Mouse (Mus musculus) embryonic facial prominence, embryonic 10.5 days (tissue): Measurements from ENCODE around the gene Zfp978. TPM values are rescaled to one million over a fixed set of nuclear protein-coding genes. Genes with fewer than 3 reads are reported as not detected.
"Not testable (repeated sequence)": the region's sequence is repeated elsewhere in the genome, so short reads cannot be mapped to it uniquely, and the experiment has no call there.

Experiments used
- DNase-seq: peaks from one replicate; pipeline ENCODE4 v3.0.0-alpha.2; 2017; ENCODE audit warnings: low spot score
- H3K27ac ChIP-seq: fragments of 300-500 bp; sonication (generic); replicated peaks from 2 replicates; pipeline ENCODE4 v1.5.1; 2016; ENCODE audit warnings: mild to moderate bottlenecking
- H3K27me3 ChIP-seq: fragments of 300-500 bp; sonication (generic); replicated peaks from 2 replicates; pipeline ENCODE4 v1.6.1; 2016; ENCODE audit warnings: low read depth, mild to moderate bottlenecking; ENCODE audit not compliant: poor library complexity, severe bottlenecking
- H3K36me3 ChIP-seq: fragments of 300-500 bp; sonication (generic); replicated peaks from 2 replicates; pipeline ENCODE4 v1.6.1; 2016; ENCODE audit warnings: mild to moderate bottlenecking, moderate library complexity
- H3K4me1 ChIP-seq: fragments of 300-500 bp; sonication (generic); 2 replicates; pipeline ENCODE4 v1.6.1; 2016
- H3K4me3 ChIP-seq: fragments of 300-500 bp; sonication (generic); 2 replicates; pipeline ENCODE4 v1.5.1; 2016; ENCODE audit warnings: mild to moderate bottlenecking, moderate library complexity
- H3K9me3 ChIP-seq: fragments of 300-500 bp; sonication (generic); 2 replicates; pipeline ENCODE4 v1.6.1; 2016; ENCODE audit warnings: mild to moderate bottlenecking
- WGBS: fragments of 180-500 bp; shearing (Covaris S2); methylation state at CpG from one replicate; pipeline ENCODE4 v1.1.7; 2016; 5-methylcytosine and 5-hydroxymethylcytosine counted together
- polyA plus RNA-seq: library from polyadenylated mRNA; unstranded; fragments of >200 nt; fragmentation: Nextera tagmentation; extraction: Ambion mirVana; gene quantifications from 2 replicates; pipeline ENCODE4 v1.2.1, GENCODE M21; 2016

Gene Zfp978
- polyA plus RNA-seq, 1 experiment from 2014 or later: 0.11 TPM

- H3K27ac ChIP-seq, H3K27me3 ChIP-seq, H3K36me3 ChIP-seq, H3K4me1 ChIP-seq, DNase-seq, H3K4me3 ChIP-seq: not testable (repeated sequence)
- peaks cover 67% of the 10 kb centered on the region for H3K9me3 ChIP-seq
- WGBS: 90% methylated on average over 2 of the region's 2 CpGs
These were observed 16.0 kb upstream of the Zfp978 start for GRCm38 (mm10) chr4:147345061-147345554.

GRCm38 (mm10) chr4:147346361-147347035 lies 14.6 kb upstream of the Zfp978 start:
- H3K27ac ChIP-seq, H3K4me1 ChIP-seq, H3K27me3 ChIP-seq, DNase-seq, H3K36me3 ChIP-seq, H3K4me3 ChIP-seq: not testable (repeated sequence)
- H3K9me3 ChIP-seq: peaks cover 73% of the 10 kb centered on the region
- WGBS: 73% methylated on average over 4 of the region's 4 CpGs

- not testable (repeated sequence) for H3K36me3 ChIP-seq, DNase-seq, H3K27me3 ChIP-seq, H3K4me1 ChIP-seq, H3K4me3 ChIP-seq, H3K27ac ChIP-seq
- WGBS: 70% methylated on average over 4 of the region's 4 CpGs
- peaks cover 73% of the 10 kb centered on the region for H3K9me3 ChIP-seq
These were observed 13.8 kb upstream of the Zfp978 start for GRCm38 (mm10) chr4:147347300-147347699.

DNA sequence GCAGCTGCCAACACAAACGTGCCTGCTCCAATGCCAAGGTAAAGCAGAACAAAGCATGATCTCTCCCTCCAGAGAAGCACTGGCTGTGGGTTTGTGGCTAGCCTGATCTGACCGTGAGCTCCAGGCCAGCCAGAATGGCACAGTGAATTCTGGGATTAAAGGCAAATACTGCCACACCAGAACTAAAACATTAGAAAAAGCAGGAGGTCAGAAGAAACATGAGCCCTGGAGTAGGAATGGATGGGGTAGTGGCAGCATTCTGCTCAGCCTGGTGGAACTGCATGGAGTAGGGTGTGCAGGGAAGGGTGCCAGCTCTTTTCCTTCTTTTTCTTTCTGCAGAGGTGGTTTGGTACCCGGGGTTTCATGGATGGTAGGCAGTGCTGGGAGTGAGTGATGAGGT lies 13.2 kb upstream of the Zfp978 start:
- not testable (repeated sequence) for DNase-seq, H3K36me3 ChIP-seq, H3K4me1 ChIP-seq, H3K27ac ChIP-seq, H3K27me3 ChIP-seq, H3K4me3 ChIP-seq
- H3K9me3 ChIP-seq: peaks cover 70% of the 10 kb centered on the region
- 90% methylated on average over 2 of the region's 3 CpGs for WGBS

GRCm38 (mm10) chr4:147348401-147348800 lies 12.7 kb upstream of the Zfp978 start:
- H3K9me3 ChIP-seq: peaks cover 67% of the 10 kb centered on the region
- not testable (repeated sequence) for H3K36me3 ChIP-seq, H3K4me1 ChIP-seq, H3K27me3 ChIP-seq, H3K4me3 ChIP-seq, H3K27ac ChIP-seq, DNase-seq
- WGBS: 81% methylated on average over 2 of the region's 2 CpGs

GRCm38 (mm10) chr4:147348906-147349686 lies 12.0 kb upstream of the Zfp978 start:
- not testable (repeated sequence) for DNase-seq
- H3K9me3 ChIP-seq: peaks cover 60% of the 10 kb centered on the region

DNA sequence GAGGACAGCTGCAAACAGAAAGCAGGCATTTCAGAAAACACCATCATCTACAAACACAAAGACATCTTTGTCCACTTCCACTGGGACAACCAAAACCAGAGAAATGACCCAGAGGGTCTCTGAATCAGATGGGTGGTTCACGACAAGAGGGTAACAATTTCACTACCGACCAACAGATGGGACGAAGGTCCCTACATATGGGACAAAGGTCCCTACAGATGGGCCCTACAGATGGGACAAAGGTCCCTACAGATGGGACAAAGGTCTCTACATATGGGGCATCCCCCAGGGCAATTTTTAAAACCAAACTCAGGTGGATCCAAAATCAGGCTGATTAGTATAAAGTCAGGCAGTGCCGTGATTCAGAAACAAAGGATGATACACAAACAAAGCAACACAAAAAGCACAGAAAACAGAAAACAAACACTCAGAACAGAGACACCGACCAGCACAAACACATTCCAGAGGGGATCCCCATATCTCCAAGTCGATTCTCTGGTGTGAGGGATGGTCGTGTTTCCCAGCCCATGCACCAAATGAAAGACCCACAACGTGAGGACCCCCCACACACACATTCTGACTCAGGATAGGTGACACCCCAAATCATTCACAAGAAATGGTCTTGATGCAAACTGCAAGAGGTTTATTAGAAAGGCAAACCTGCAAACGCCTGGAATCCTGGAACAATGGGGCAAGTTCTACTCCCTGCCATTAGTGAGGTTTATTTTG lies 11.3 kb upstream of the Zfp978 start:
- H3K36me3 ChIP-seq, DNase-seq, H3K4me3 ChIP-seq, H3K4me1 ChIP-seq, H3K27me3 ChIP-seq, H3K27ac ChIP-seq: not testable (repeated sequence)
- H3K9me3 ChIP-seq: peaks cover 61% of the 10 kb centered on the region
- 87% methylated on average over 9 of the region's 9 CpGs for WGBS

More at GRCm38 (mm10) chr4:147348906-147349686, 12.0 kb upstream of the Zfp978 start:
- not testable (repeated sequence) for H3K4me1 ChIP-seq, H3K4me3 ChIP-seq, H3K27ac ChIP-seq, H3K27me3 ChIP-seq, H3K36me3 ChIP-seq
- 91% methylated on average over 18 of the region's 19 CpGs for WGBS

GRCm38 (mm10) chr4:147350541-147350940 lies 10.6 kb upstream of the Zfp978 start:
- H3K4me3 ChIP-seq, H3K27me3 ChIP-seq, H3K27ac ChIP-seq, H3K4me1 ChIP-seq, DNase-seq, H3K36me3 ChIP-seq: not testable (repeated sequence)
- WGBS: 89% methylated on average over 2 of the region's 2 CpGs
- H3K9me3 ChIP-seq: peaks cover 56% of the 10 kb centered on the region

- peaks cover 54% of the 10 kb centered on the region for H3K9me3 ChIP-seq
- 84% methylated on average over 11 of the region's 13 CpGs for WGBS
- DNase-seq: not testable (repeated sequence)
These were observed 9.6 kb upstream of the Zfp978 start for GRCm38 (mm10) chr4:147351376-147351980.

GRCm38 (mm10) chr4:147353626-147354025 lies 7.5 kb upstream of the Zfp978 start:
- H3K27me3 ChIP-seq, H3K4me3 ChIP-seq, H3K27ac ChIP-seq, H3K4me1 ChIP-seq, H3K36me3 ChIP-seq, DNase-seq: not testable (repeated sequence)
- peaks cover 37% of the 10 kb centered on the region for H3K9me3 ChIP-seq
- WGBS: 86% methylated on average over 4 of the region's 4 CpGs

More at GRCm38 (mm10) chr4:147351376-147351980, 9.6 kb upstream of the Zfp978 start:
- H3K4me1 ChIP-seq, H3K36me3 ChIP-seq, H3K27ac ChIP-seq, H3K4me3 ChIP-seq, H3K27me3 ChIP-seq: not testable (repeated sequence)

DNA sequence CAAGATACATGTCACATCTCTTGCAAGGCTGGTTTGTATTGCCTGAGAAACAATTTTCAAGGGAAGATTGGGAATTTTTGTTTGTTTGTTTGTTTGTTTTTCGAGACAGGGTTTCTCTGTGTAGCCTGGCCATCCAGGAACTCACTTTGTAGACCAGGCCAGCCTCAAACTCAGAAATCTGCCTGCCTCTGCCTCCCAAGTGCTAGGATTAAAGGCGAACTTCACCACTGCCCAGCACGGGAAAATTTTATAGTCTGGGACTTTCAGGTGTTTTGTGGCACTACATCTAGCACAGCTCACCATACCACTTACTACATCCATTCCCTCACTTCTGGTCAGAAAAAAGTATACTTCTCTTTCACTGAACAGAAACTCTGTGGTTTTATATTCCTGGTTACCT lies 5.1 kb upstream of the Zfp978 start:
- not testable (repeated sequence) for H3K4me1 ChIP-seq, H3K4me3 ChIP-seq, H3K36me3 ChIP-seq, H3K27me3 ChIP-seq, H3K27ac ChIP-seq, DNase-seq
- WGBS: no CpG with 5 or more reads among the region's 3 CpGs
- peaks cover 13% of the 10 kb centered on the region for H3K9me3 ChIP-seq

- not testable (repeated sequence) for H3K36me3 ChIP-seq, DNase-seq, H3K27ac ChIP-seq, H3K27me3 ChIP-seq, H3K4me1 ChIP-seq, H3K4me3 ChIP-seq, H3K9me3 ChIP-seq
- WGBS: no CpG with 5 or more reads among the region's 2 CpGs
These were observed 3.9 kb upstream of the Zfp978 start for GRCm38 (mm10) chr4:147357195-147357594.
